Mouse (Mus musculus): Measurements from ENCODE around the gene Ap1s1.

- TF ChIP-seq CTCF (IDR thresholded peaks at IDR 0.05; ENCODE audit: insufficient read depth, low read length) (no peak), POLR2A (IDR thresholded peaks at IDR 0.05; ENCODE audit: borderline replicate concordance, extremely low read depth, low read depth, low read length) (no peak)
Observed at GRCm38 (mm10) chr5:137091560-137091959, 45.6 kb upstream of the Ap1s1 start.

Measured in lung, adult 2 months (tissue).